Mouse (Mus musculus) cerebellum, adult 2 months (tissue): ENCODE data around the gene Mdfi. TPM values are rescaled to one million over a fixed set of nuclear protein-coding genes. Genes with fewer than 3 reads are reported as not detected.

Source experiments
- DNase-seq, 2 experiments: peaks; one replicate each; pipeline ENCODE4 v3.0.0; 2021
- H3K27ac ChIP-seq: fragments of 200-500 bp; 2 replicates; pipeline ENCODE4 v1.5.1; 2012; ENCODE audit warnings: low read length, control low read depth, inconsistent platforms; ENCODE audit not compliant: insufficient read depth
- H3K27me3 ChIP-seq: fragments of 200-500 bp; 2 replicates; pipeline ENCODE4 v1.6.1; 2012; ENCODE audit warnings: inconsistent platforms, mild to moderate bottlenecking, low read length, moderate library complexity; ENCODE audit not compliant: control insufficient read depth, insufficient read depth
- H3K4me1 ChIP-seq: fragments of 200-500 bp; 2 replicates; pipeline ENCODE4 v1.6.1; 2011; ENCODE audit warnings: low read length; ENCODE audit not compliant: control insufficient read depth, insufficient read depth
- H3K4me3 ChIP-seq: fragments of 200-500 bp; replicated peaks from 2 replicates; pipeline ENCODE3; 2011; ENCODE audit warnings: mild to moderate bottlenecking, low read depth, low read length, control low read depth; ENCODE audit not compliant: insufficient read depth
- CTCF ChIP-seq: fragments of 200-500 bp; IDR thresholded peaks from 2 replicates; pipeline ENCODE4 v1.5.1; 2011; ENCODE audit warnings: low read depth, mild to moderate bottlenecking, control low read depth, low read length, moderate library complexity, borderline replicate concordance; ENCODE audit not compliant: insufficient read depth
- POLR2A ChIP-seq: fragments of 200-500 bp; IDR thresholded peaks from 2 replicates; pipeline ENCODE4 v1.6.1; 2011; ENCODE audit warnings: low read length, control low read depth, borderline replicate concordance; ENCODE audit not compliant: insufficient read depth
- WGBS: fragments of 180-500 bp; shearing (Covaris S2); methylation state at CpG from one replicate; pipeline ENCODE4 v1.1.7; 2018; 5-methylcytosine and 5-hydroxymethylcytosine counted together
- polyA plus RNA-seq: library from polyadenylated mRNA; depleted of rRNA; stranded (reverse); fragments of >200 nt; gene quantifications from 2 replicates; pipeline ENCODE4 v1.2.3, GENCODE M21; 2012

Mdfi gene
- polyA plus RNA-seq, 1 experiment: 24.1 TPM

GRCm38 (mm10) chr17:47793377-47793776, 41.1 kb downstream of the Mdfi start:
- no peak overlapping the region for H3K4me3 ChIP-seq
- DNase-seq: peak; percentile 82 to 88
- 6% methylated on average over 9 of the region's 9 CpGs for WGBS

DNA sequence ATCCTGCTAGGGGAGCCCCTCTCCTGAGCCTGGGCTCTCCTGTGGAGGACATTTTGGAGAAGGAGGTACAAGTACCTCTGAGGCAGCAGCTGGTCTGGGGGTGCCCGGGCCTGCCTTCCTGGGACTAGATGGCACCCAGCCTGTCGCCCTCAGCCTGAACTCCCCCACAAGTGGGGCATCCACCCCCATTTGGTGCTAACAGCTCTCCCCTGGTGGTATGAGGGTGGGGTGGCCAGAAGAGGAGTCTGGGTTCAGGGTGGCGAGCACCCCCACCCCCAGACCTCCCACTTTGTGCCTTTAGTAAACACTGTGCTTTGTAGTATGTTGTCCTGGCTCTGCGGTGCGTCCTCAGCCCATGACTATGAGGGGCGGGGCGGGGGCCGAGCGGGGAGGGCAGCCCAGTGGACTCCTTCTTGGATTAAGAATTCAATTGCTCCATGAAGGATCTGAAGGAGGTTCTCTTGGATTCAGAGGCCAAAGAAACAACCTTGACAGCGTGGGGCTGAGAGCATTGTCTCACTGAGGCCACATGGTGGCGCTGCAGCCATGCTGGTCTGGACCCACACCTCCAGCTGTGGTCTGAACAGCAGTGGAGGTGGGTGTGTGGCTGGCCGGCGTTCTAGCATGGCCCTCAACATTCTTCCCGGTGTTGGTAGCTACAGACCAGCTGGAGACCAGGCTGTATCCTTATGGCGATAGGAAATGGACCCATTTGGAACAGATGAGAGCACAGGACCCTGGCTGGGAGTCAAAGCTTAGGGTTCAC, 42.2 kb downstream of the Mdfi start:
- H3K4me3 ChIP-seq: no peak overlapping the region
- no peak overlapping the region for H3K27ac ChIP-seq
- peak; percentile 33 to 41 for DNase-seq
- 30% methylated on average over 15 of the region's 15 CpGs for WGBS
- TF ChIP-seq POLR2A (no peak), CTCF (peak; percentile 84)
- no peaks in the 10 kb centered on the region for H3K4me1 ChIP-seq
- no peaks in the 10 kb centered on the region for H3K27me3 ChIP-seq

More at GRCm38 (mm10) chr17:47793377-47793776, 41.1 kb downstream of the Mdfi start:
- TF ChIP-seq CTCF (peak; percentile 95), POLR2A (no peak)
- Histone ChIP-seq H3K27me3 (no peaks in the 10 kb centered on the region), H3K27ac (no peak overlapping the region), H3K4me1 (no peaks in the 10 kb centered on the region)

GRCm38 (mm10) chr17:47788996-47789395, 45.5 kb downstream of the Mdfi start:
- H3K4me3 ChIP-seq: no peak overlapping the region
- no peak for DNase-seq
- no peaks in the 10 kb centered on the region for H3K27me3 ChIP-seq
- WGBS: 54% methylated on average over 6 of the region's 6 CpGs
- H3K4me1 ChIP-seq: no peaks in the 10 kb centered on the region
- no peak for TF ChIP-seq POLR2A
- no peak for TF ChIP-seq CTCF
- H3K27ac ChIP-seq: no peak overlapping the region

- TF ChIP-seq POLR2A (no peak), CTCF (no peak)
Measured at GRCm38 (mm10) chr17:47788306-47788705, 46.2 kb downstream of the Mdfi start.

GRCm38 (mm10) chr17:47787632-47788031, 46.9 kb downstream of the Mdfi start:
- no peak overlapping the region for H3K27ac ChIP-seq
- no peaks in the 10 kb centered on the region for H3K27me3 ChIP-seq
- H3K4me3 ChIP-seq: no peak overlapping the region
- TF ChIP-seq CTCF: no peak
- TF ChIP-seq POLR2A: no peak
- 56% methylated on average over 8 of the region's 8 CpGs for WGBS
- DNase-seq: no peak
- H3K4me1 ChIP-seq: no peaks in the 10 kb centered on the region

More at GRCm38 (mm10) chr17:47788306-47788705, 46.2 kb downstream of the Mdfi start:
- no peaks in the 10 kb centered on the region for H3K4me1 ChIP-seq
- no peak for DNase-seq
- no peak overlapping the region for H3K4me3 ChIP-seq
- WGBS: 30% methylated on average over 4 of the region's 4 CpGs
- H3K27ac ChIP-seq: no peak overlapping the region
- H3K27me3 ChIP-seq: no peaks in the 10 kb centered on the region

DNA sequence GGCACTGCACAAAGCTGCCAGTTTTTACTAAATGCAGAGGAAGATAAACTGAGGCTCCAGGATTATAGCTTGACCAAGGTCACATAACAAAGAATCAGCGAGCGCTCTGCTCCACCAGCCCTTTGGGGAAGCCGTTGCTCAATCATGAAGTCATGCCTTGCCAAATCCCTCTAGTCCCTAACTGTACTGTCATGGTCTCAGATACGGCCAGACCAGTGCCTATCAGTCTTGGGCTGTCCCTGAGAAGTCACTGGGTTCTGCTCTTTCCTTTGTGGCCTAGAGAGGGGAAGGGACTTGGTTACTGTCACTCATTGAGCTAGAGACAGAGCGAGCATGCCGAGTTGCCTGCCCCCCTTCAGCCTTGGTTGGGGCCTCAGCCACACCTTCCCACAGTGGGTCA, 50.1 kb downstream of the Mdfi start:
- no peak overlapping the region for H3K27ac ChIP-seq
- TF ChIP-seq CTCF: no peak
- TF ChIP-seq POLR2A: no peak
- DNase-seq: no peak
- H3K4me3 ChIP-seq: no peak overlapping the region
- no peaks in the 10 kb centered on the region for H3K4me1 ChIP-seq
- 88% methylated on average over 6 of the region's 6 CpGs for WGBS
- no peaks in the 10 kb centered on the region for H3K27me3 ChIP-seq

- WGBS: 81% methylated on average over 8 of the region's 8 CpGs
- Histone ChIP-seq H3K27ac (no peak overlapping the region), H3K4me1 (no peaks in the 10 kb centered on the region), H3K4me3 (no peak overlapping the region), H3K27me3 (no peaks in the 10 kb centered on the region)
- DNase-seq: no peak
- no peak for TF ChIP-seq CTCF
- TF ChIP-seq POLR2A: no peak
Measured at GRCm38 (mm10) chr17:47783445-47784223, 50.9 kb downstream of the Mdfi start.

- no peak overlapping the region for H3K27ac ChIP-seq
- H3K27me3 ChIP-seq: no peaks in the 10 kb centered on the region
- H3K4me3 ChIP-seq: no peak overlapping the region
- no peak for DNase-seq
- WGBS: 72% methylated on average over 3 of the region's 3 CpGs
- TF ChIP-seq CTCF: no peak
- no peaks in the 10 kb centered on the region for H3K4me1 ChIP-seq
Measured at GRCm38 (mm10) chr17:47782486-47782885, 52.0 kb downstream of the Mdfi start.
